Mouse (Mus musculus) liver, adult 2 months (tissue): ENCODE data around the gene A030005K14Rik.

ENCODE experiments used
- CTCF ChIP-seq: fragments of 200-500 bp; IDR thresholded peaks from 2 replicates; pipeline ENCODE4 v1.5.1; 2011; ENCODE audit warnings: low read depth, low read length, control low read depth
- POLR2A ChIP-seq: fragments of 200-500 bp; IDR thresholded peaks from 2 replicates; pipeline ENCODE4 v1.6.1; 2011; ENCODE audit warnings: low read length, control low read depth; ENCODE audit not compliant: insufficient read depth; ENCODE audit errors: extremely low read depth

DNA sequence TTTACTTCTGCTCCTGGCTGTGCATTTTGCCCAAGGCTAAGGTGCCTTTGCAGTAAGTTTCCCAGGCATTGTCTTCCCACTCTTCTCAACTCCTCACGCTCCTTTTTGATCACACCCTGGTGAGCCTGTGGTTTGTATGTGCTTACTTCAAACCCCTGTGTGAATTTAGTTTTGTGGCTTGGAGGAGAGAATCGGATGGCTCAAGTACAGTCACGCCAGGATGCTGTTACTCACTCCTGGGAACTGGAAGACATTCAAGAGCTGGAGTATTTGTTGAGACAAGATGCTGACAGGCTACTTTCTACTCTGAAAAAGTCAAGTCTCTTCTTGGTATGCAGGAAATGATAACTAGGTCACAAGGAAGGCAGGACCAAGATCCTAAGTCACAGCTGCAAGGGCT is 32.1 kb upstream of the A030005K14Rik start:
- no peak for TF ChIP-seq CTCF
- TF ChIP-seq POLR2A: no peak
